Mouse (Mus musculus): Measurements from ENCODE around the gene Cggbp1.

GRCm38 (mm10) chr16:64884420-64884838 lies 32.6 kb downstream of the Cggbp1 start:
- TF ChIP-seq POLR2A (IDR thresholded peaks at IDR 0.05; ENCODE audit: low read depth, low read length) (no peak), CTCF (IDR thresholded peaks at IDR 0.05; ENCODE audit: borderline replicate concordance, insufficient read depth, low read length) (no peak)

All from embryonic fibroblast, embryonic 13.5 days (primary cell).